Mouse (Mus musculus): ENCODE measurements around the gene Zic5.
A peak's percentile ranks its signal among the peaks of the same experiment; 100 is the strongest.

DNA sequence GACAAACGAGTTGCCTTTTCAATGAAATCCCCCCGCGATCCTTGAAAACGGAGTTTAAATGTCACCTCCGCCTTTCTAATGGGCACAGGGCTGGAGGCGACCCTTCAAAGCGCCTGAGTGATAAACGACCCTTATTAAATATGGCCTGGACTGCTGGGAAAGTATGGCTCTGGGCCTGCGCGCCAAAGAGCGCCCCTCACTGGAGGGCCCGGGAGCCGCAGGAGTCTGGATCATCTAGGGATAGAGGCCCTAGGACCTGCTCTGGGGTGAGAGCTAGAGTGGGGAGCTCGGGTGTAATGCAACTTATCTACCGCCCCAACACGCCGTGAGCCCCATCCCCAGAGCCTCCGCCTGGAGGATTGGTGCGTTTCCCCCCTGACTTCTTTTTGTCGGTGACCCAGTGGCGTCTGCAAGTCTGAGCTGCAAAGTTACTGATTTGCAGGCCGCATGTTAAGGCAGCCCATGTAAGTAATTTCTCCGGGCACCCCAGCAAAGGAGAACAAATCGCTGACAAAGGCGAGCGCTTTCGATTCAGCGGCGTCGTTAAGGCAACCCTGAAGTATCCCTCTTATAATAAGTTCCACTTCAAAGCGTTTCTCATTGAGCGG lies 12.0 kb downstream of the Zic5 start:
- peak; percentile 47; the same call in 1 of the 2 replicates for TF ChIP-seq CTCF (IDR thresholded peaks at IDR 0.05; ENCODE audit: borderline replicate concordance, insufficient read depth, low read depth, low read length)
- no peak for TF ChIP-seq POLR2A (IDR thresholded peaks at IDR 0.05; ENCODE audit: borderline replicate concordance, insufficient read depth, low read length)

Measured in cerebellum, adult 2 months (tissue).